Mouse (Mus musculus) neural tube, embryonic 14.5 days (tissue): Measurements from ENCODE around the gene Apoa1. TPM values are rescaled to one million over a fixed set of nuclear protein-coding genes. Genes with fewer than 3 reads are reported as not detected.

Experiments used
- ATAC-seq: fragments of 200-750 bp; cut with Nextera tagmentation; 2 replicates; pipeline ENCODE4 v1.8.0; 2017; ENCODE audit warnings: low read depth, mild to moderate bottlenecking, moderate TSS enrichment, moderate library complexity
- H3K27ac ChIP-seq: fragments of 300-500 bp; sonication (generic); 2 replicates; pipeline ENCODE4 v1.5.1; 2014; ENCODE audit warnings: low read depth, mild to moderate bottlenecking, control low read depth, low read length, moderate library complexity, mixed read lengths
- H3K27me3 ChIP-seq: fragments of 300-500 bp; sonication (generic); 2 replicates; pipeline ENCODE4 v1.6.1; 2014; ENCODE audit warnings: low read length; ENCODE audit not compliant: control insufficient read depth, insufficient read depth
- H3K36me3 ChIP-seq: fragments of 300-500 bp; sonication (generic); 2 replicates; pipeline ENCODE4 v1.6.1; 2014; ENCODE audit warnings: low read length, mixed read lengths; ENCODE audit not compliant: control insufficient read depth, insufficient read depth
- H3K4me1 ChIP-seq: fragments of 300-500 bp; sonication (generic); 2 replicates; pipeline ENCODE4 v1.6.1; 2014; ENCODE audit warnings: low read length; ENCODE audit not compliant: control insufficient read depth, insufficient read depth
- H3K4me2 ChIP-seq: fragments of 300-500 bp; sonication (generic); 2 replicates; pipeline ENCODE4 v1.6.1; 2014; ENCODE audit warnings: mild to moderate bottlenecking, low read depth, low read length, control low read depth
- H3K4me3 ChIP-seq: fragments of 300-500 bp; sonication (generic); 2 replicates; pipeline ENCODE4 v1.5.1; 2014; ENCODE audit warnings: low read depth, low read length, control low read depth, mixed read lengths
- H3K9ac ChIP-seq: fragments of 300-500 bp; sonication (generic); replicated peaks from 2 replicates; pipeline ENCODE4 v1.6.1; 2014; ENCODE audit warnings: low read depth, mild to moderate bottlenecking, control low read depth, low read length, mixed read lengths
- H3K9me3 ChIP-seq: fragments of 300-500 bp; sonication (generic); 2 replicates; pipeline ENCODE4 v1.6.1; 2016; ENCODE audit warnings: low read length; ENCODE audit not compliant: control insufficient read depth
- WGBS: fragments of 180-500 bp; shearing (Covaris S2); extraction: QIAGEN DNeasy Blood & Tissue Kit; methylation state at CpG from one replicate; pipeline ENCODE4 v1.1.7; 2014; 5-methylcytosine and 5-hydroxymethylcytosine counted together
- polyA plus RNA-seq: library from polyadenylated mRNA; unstranded; fragments of >200 nt; fragmentation: Nextera tagmentation; extraction: Ambion mirVana; gene quantifications from 2 replicates; pipeline ENCODE4 v1.2.1, GENCODE M21; 2014

Gene Apoa1
- polyA plus RNA-seq, 1 experiment from 2014 or later: 7.7 TPM

DNA sequence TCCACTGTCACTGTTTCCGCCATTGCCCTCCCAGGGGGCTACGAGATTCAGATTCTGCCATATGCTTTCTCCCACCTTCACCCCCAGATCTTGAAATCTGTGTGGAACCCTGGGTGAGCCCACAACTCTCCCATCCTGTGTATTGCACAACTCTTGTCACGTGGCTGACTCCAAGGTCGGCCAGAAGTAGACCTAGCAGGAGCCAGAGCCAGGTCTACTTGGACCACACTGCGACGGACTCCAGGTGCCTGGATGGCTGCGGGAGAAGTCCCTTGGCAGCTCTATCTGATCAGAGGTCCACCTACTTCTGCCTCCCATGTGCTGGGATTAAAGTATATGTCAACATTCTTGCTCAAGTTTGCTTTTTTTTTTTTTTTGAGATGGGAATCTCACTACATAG, 32.8 kb downstream of the Apoa1 start:
- 89% methylated on average over 7 of the region's 7 CpGs for WGBS
- no peaks in the 10 kb centered on the region for H3K27me3 ChIP-seq
- no peak overlapping the region for H3K27ac ChIP-seq
- no peaks in the 10 kb centered on the region for H3K36me3 ChIP-seq
- no peak overlapping the region for H3K4me2 ChIP-seq
- H3K4me3 ChIP-seq: no peak overlapping the region
- no peaks in the 10 kb centered on the region for H3K4me1 ChIP-seq
- no peak overlapping the region for H3K9ac ChIP-seq
- no peak for ATAC-seq
- no peaks in the 10 kb centered on the region for H3K9me3 ChIP-seq

DNA sequence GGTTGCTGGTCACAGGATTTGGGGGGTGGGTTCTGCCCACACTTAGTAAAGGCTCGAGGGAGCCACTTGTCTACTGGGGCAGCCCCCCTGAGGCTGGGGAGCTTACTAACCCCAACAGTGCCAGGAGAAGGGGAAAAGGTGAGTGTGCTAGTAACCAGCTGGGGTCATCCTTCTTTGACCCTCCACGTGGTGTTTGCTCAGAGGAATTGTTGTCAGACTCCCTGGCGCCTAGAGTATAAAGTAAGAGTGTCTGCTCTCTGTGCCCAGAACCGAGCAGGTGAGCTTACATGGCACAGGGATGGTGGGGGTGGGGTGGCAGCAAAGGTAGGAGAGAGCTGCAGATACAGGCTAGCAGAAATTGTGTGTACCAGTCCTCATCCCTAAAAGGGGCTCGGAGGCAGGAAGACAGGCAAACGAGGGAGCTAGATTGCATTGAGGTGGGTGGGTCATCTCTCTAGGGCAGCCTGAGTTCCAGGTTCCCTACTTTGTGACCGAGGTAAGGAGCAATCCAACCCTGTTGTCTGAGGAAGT, 40.0 kb downstream of the Apoa1 start, which contains the start of gene Apoa5:
Gene Apoa5, plus strand, starts transcription at position 291 of the 531 bp plus-strand sequence.
- Histone ChIP-seq H3K27ac (no peak within 1 kb of the TSS), H3K4me3 (no peak within 1 kb of the TSS), H3K4me1 (no peaks in the 10 kb centered on the region), H3K4me2 (no peak within 1 kb of the TSS), H3K9ac (no peak within 1 kb of the TSS), H3K36me3 (no peaks in the 10 kb centered on the region), H3K27me3 (no peaks in the 10 kb centered on the region), H3K9me3 (no peaks in the 10 kb centered on the region)
- WGBS: 61% methylated on average over 7 of the region's 7 CpGs
- no peak for ATAC-seq

DNA sequence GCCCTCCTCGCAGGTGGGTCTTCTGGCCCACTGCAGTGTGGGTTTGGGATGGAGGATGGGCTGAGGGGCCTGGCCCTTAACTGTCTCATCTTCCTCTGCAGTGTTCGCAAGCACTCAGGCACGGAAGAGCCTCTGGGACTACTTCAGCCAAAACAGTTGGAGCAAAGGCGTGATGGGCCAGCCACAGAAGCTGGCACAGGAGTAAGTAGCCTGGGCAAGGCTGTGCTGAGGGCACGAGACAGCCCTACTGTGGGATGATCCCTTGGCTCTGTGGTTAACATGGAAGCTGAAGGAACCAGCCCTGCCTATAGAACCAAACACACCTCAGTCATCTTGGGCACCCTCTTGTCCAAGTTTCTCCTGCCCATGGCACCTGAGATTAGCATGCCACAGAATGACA, 40.7 kb downstream of the Apoa1 start:
- H3K4me3 ChIP-seq: no peak overlapping the region
- peaks cover 6% of the 10 kb centered on the region for H3K4me1 ChIP-seq
- 88% methylated on average over 5 of the region's 5 CpGs for whole genome bisulfite sequencing
- no peaks in the 10 kb centered on the region for H3K27me3 ChIP-seq
- H3K9ac ChIP-seq: no peak overlapping the region
- no peak overlapping the region for H3K27ac ChIP-seq
- no peaks in the 10 kb centered on the region for H3K9me3 ChIP-seq
- H3K36me3 ChIP-seq: no peaks in the 10 kb centered on the region
- ATAC-seq: no peak
- no peak overlapping the region for H3K4me2 ChIP-seq

DNA sequence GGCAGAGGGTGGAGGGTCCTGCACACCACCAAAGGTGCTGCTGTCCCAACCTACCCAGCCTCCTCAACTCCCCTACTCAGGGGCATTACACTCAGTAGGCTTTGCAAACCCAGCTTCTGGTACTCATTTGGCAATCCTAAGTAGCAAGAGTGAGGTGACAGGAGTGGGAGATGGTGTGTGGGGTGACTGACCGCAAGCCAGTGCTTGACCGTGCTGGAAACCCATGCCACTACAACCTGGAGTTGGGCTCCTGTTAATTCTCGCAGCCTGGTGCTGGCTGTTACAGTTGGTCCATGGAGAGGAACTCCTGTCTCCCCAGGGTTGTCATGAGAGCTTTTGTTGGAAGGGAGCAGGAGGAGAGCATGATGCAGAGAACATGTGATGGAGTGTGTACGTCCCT, 42.4 kb downstream of the Apoa1 start:
- no peak for ATAC-seq
- 98% methylated on average over 4 of the region's 4 CpGs for WGBS
- no peak overlapping the region for H3K9ac ChIP-seq

DNA sequence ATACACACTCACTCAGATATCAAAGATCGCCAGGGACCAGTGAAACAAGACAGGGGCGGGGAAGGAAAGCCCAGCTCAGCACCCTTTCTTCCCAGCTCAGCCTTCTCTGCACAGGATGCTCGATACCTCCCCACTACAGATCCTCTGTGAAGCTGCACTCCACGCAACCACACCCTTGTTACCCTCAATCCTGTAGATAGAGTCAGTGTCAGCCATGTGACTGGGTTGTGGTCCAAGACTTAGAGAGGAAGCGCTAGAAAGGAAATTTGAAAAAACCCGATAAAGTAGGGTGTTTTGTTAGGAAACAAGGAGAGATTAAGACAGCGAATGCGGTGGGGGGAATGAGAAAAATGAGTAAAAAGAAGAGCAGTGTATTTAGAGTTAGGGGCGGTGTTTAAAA, 43.7 kb downstream of the Apoa1 start:
- WGBS: 87% methylated on average over 9 of the region's 9 CpGs
- Histone ChIP-seq H3K9me3 (no peaks in the 10 kb centered on the region), H3K9ac (no peak overlapping the region), H3K27ac (no peak overlapping the region), H3K4me3 (no peak overlapping the region), H3K27me3 (no peaks in the 10 kb centered on the region), H3K4me2 (no peak overlapping the region; the same call in 1 of the 2 replicates), H3K4me1 (peaks cover 6% of the 10 kb centered on the region), H3K36me3 (peaks cover 17% of the 10 kb centered on the region)
- ATAC-seq: no peak

More for the DNA sequence above, 42.4 kb downstream of the Apoa1 start:
- H3K4me3 ChIP-seq: no peak overlapping the region
- H3K27ac ChIP-seq: no peak overlapping the region
- H3K4me1 ChIP-seq: peaks cover 6% of the 10 kb centered on the region
- no peaks in the 10 kb centered on the region for H3K27me3 ChIP-seq
- no peaks in the 10 kb centered on the region for H3K9me3 ChIP-seq
- no peak overlapping the region for H3K4me2 ChIP-seq
- H3K36me3 ChIP-seq: peaks cover 5% of the 10 kb centered on the region; the same call in 1 of the 2 replicates

DNA sequence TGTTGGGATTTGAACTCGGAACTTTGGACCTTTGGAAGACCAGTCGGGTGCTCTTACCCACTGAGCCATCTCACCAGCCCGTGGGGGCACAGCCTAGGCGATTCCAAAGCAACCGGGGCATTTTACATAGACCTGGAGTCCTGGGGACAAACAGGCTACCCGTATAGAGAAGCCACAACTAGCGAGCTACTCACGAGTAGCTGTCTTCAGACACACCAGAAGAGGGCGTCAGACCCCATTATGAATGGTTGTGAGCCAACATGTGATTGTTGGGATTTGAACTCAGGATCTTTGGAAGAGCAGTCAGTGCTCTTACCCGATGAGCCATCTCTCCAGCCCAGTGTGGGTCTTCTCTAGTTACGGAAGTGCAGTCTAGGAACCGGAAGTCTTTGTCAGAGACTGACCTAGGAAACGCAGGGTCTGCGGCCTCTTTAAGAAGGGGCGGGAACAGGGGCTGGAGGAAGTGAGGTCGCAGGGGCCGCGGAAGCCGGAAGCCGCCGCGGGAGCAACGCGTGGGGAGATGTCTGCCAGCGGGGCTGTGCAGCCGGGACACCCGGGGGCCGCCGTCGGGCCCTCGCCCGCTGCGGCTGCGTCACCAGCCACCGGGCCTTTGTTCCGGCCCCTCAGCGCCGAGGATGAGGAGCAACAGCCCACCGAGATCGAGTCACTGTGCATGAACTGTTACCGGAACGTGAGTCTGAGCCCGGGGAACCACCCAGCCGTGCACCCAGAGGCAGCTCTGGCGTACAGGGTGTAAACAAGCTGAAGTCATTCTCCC, 44.5 kb downstream of the Apoa1 start, which contains the start of gene Zpr1:
Gene Zpr1, plus strand, starts transcription at position 388 of the 778 bp plus-strand sequence.
- Histone ChIP-seq H3K27me3 (no peaks in the 10 kb centered on the region), H3K4me2 (peak within 1 kb of the TSS; percentile 93), H3K4me1 (peaks cover 6% of the 10 kb centered on the region), H3K9me3 (no peaks in the 10 kb centered on the region), H3K27ac (no peak within 1 kb of the TSS; the same call in 1 of the 2 replicates), H3K36me3 (peaks cover 22% of the 10 kb centered on the region), H3K4me3 (peak within 1 kb of the TSS; percentile 73), H3K9ac (peak within 1 kb of the TSS; percentile 68)
- ATAC-seq: peak; percentile 95
- WGBS: 5% methylated on average over 42 of the region's 45 CpGs

DNA sequence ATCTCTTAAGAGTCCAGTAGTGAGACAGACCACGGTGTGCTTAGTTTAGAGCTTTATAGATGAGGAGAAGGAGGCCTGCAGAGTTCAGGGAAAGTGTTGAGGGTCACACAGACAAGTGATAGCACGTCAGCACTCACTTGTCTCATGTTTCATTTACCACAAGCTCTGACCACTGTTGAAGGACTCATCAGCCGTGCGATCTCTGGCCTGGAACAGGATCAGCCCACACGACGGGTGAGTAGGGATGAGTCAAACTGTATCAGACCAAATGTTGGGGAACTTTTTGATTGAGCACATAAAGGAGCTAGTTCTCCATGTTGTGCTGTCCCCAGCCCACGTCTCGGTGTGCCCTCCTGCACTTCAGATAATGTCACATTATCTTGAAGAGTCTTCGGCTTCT, 46.1 kb downstream of the Apoa1 start:
- Histone ChIP-seq H3K27ac (no peak overlapping the region), H3K4me3 (no peak overlapping the region), H3K9me3 (no peaks in the 10 kb centered on the region), H3K27me3 (no peaks in the 10 kb centered on the region), H3K9ac (no peak overlapping the region), H3K36me3 (peaks cover 26% of the 10 kb centered on the region), H3K4me2 (no peak overlapping the region), H3K4me1 (peaks cover 6% of the 10 kb centered on the region)
- 91% methylated on average over 9 of the region's 9 CpGs for WGBS
- no peak for ATAC-seq

Other genes starting within 250 kb of the Apoa1 start
- gene Pafah1b2, start 215.9 kb upstream of the Apoa1 start, polyA plus RNA-seq: 307 and 318 TPM in 2 replicates
- gene Sik3, start 215.8 kb upstream of the Apoa1 start, polyA plus RNA-seq: 10.5 TPM in 2 replicates
- not detected in 2 replicates for gene Apoc3, start 7.1 kb downstream of the Apoa1 start, polyA plus RNA-seq
- not detected in 2 replicates for gene Apoa4, start 12.1 kb downstream of the Apoa1 start, polyA plus RNA-seq
- not detected in 2 replicates for gene Apoa5, start 40.1 kb downstream of the Apoa1 start, polyA plus RNA-seq
- 55.0 and 59.4 TPM in 2 replicates for gene Zpr1, start 44.5 kb downstream of the Apoa1 start, polyA plus RNA-seq
- gene Bud13, start 54.4 kb downstream of the Apoa1 start, polyA plus RNA-seq: 14.8 and 15.4 TPM in 2 replicates
- not detected in 2 replicates for gene 4931429L15Rik, start 91.4 kb downstream of the Apoa1 start, polyA plus RNA-seq